Mouse (Mus musculus): ENCODE measurements at regions not wholly inside any gene's neighbourhood (a gene's known extent, or its start where the extent isn't known, plus 50 kb on each side); places are given as distances from the start of the nearest gene placed in this dataset.

GRCm38 (mm10) chr19:28163195-28163594, 152.2 kb upstream of the Rfx3 start:
- H3K4me1 ChIP-seq (replicated peaks; ENCODE audit: control insufficient read depth, insufficient read depth, low read length): no peaks in the 10 kb centered on the region
- H3K9me3 ChIP-seq (ENCODE audit: control insufficient read depth, low read length): no peaks in the 10 kb centered on the region
- no peak for ATAC-seq (replicated peaks; ENCODE audit: low FRiP score)
- H3K4me3 ChIP-seq (ENCODE audit: low read depth, low read length): no peak overlapping the region
- H3K27me3 ChIP-seq (ENCODE audit: control insufficient read depth, insufficient read depth, low read length): no peaks in the 10 kb centered on the region
- WGBS: 89% methylated on average over 6 of the region's 6 CpGs
- DNase-seq (ENCODE audit: low spot score): no peak
- no peak overlapping the region for H3K9ac ChIP-seq (ENCODE audit: low read length)
- H3K27ac ChIP-seq (ENCODE audit: low read depth, low read length): no peak overlapping the region
- no peak overlapping the region for H3K4me2 ChIP-seq (ENCODE audit: low read depth, low read length, severe bottlenecking)
- H3K36me3 ChIP-seq (ENCODE audit: control insufficient read depth, insufficient read depth, low read length): no peaks in the 10 kb centered on the region

GRCm38 (mm10) chr19:28160582-28160981, 149.6 kb upstream of the Rfx3 start:
- Histone ChIP-seq H3K4me3 (ENCODE audit: low read depth, low read length) (no peak overlapping the region), H3K9ac (ENCODE audit: low read length) (no peak overlapping the region), H3K27me3 (ENCODE audit: control insufficient read depth, insufficient read depth, low read length) (no peaks in the 10 kb centered on the region), H3K4me2 (ENCODE audit: low read depth, low read length, severe bottlenecking) (no peak overlapping the region), H3K4me1 (replicated peaks; ENCODE audit: control insufficient read depth, insufficient read depth, low read length) (no peaks in the 10 kb centered on the region), H3K36me3 (ENCODE audit: control insufficient read depth, insufficient read depth, low read length) (no peaks in the 10 kb centered on the region), H3K9me3 (ENCODE audit: control insufficient read depth, low read length) (no peaks in the 10 kb centered on the region), H3K27ac (ENCODE audit: low read depth, low read length) (no peak overlapping the region)
- no peak for DNase-seq (ENCODE audit: low spot score)
- 77% methylated on average over 4 of the region's 4 CpGs for WGBS
- ATAC-seq (replicated peaks; ENCODE audit: low FRiP score): no peak

GRCm38 (mm10) chr19:28157196-28157595, 146.2 kb upstream of the Rfx3 start:
- 89% methylated on average over 3 of the region's 3 CpGs for WGBS
- Histone ChIP-seq H3K4me1 (replicated peaks; ENCODE audit: control insufficient read depth, insufficient read depth, low read length) (no peaks in the 10 kb centered on the region), H3K4me3 (ENCODE audit: low read depth, low read length) (no peak overlapping the region), H3K27me3 (ENCODE audit: control insufficient read depth, insufficient read depth, low read length) (no peaks in the 10 kb centered on the region), H3K9me3 (ENCODE audit: control insufficient read depth, low read length) (no peaks in the 10 kb centered on the region), H3K27ac (ENCODE audit: low read depth, low read length) (no peak overlapping the region), H3K4me2 (ENCODE audit: low read depth, low read length, severe bottlenecking) (no peak overlapping the region), H3K36me3 (ENCODE audit: control insufficient read depth, insufficient read depth, low read length) (no peaks in the 10 kb centered on the region), H3K9ac (ENCODE audit: low read length) (no peak overlapping the region)
- ATAC-seq (replicated peaks; ENCODE audit: low FRiP score) (no peak), DNase-seq (ENCODE audit: low spot score) (no peak)

- no peaks in the 10 kb centered on the region for H3K27me3 ChIP-seq (ENCODE audit: control insufficient read depth, insufficient read depth, low read length)
- DNase-seq (ENCODE audit: low spot score) (no peak), ATAC-seq (replicated peaks; ENCODE audit: low FRiP score) (no peak)
- H3K9me3 ChIP-seq (ENCODE audit: control insufficient read depth, low read length): no peaks in the 10 kb centered on the region
- no peak overlapping the region for H3K9ac ChIP-seq (ENCODE audit: low read length)
- H3K27ac ChIP-seq (ENCODE audit: low read depth, low read length): no peak overlapping the region
- no peaks in the 10 kb centered on the region for H3K36me3 ChIP-seq (ENCODE audit: control insufficient read depth, insufficient read depth, low read length)
- no peak overlapping the region for H3K4me3 ChIP-seq (ENCODE audit: low read depth, low read length)
- 94% methylated on average over 10 of the region's 10 CpGs for WGBS
- H3K4me1 ChIP-seq (replicated peaks; ENCODE audit: control insufficient read depth, insufficient read depth, low read length): 0 out of 2 replicates have a peak, but pooled peaks cover 2% of the 10 kb centered on the region
- H3K4me2 ChIP-seq (ENCODE audit: low read depth, low read length, severe bottlenecking): no peak overlapping the region
These were observed 126.6 kb upstream of the Rfx3 start for GRCm38 (mm10) chr19:28137581-28137980.

GRCm38 (mm10) chr19:28134806-28135205, 123.8 kb upstream of the Rfx3 start:
- Histone ChIP-seq H3K4me1 (replicated peaks; ENCODE audit: control insufficient read depth, insufficient read depth, low read length) (no peaks in the 10 kb centered on the region), H3K9me3 (ENCODE audit: control insufficient read depth, low read length) (no peaks in the 10 kb centered on the region), H3K27me3 (ENCODE audit: control insufficient read depth, insufficient read depth, low read length) (no peaks in the 10 kb centered on the region), H3K4me2 (ENCODE audit: low read depth, low read length, severe bottlenecking) (no peak overlapping the region), H3K4me3 (ENCODE audit: low read depth, low read length) (no peak overlapping the region), H3K27ac (ENCODE audit: low read depth, low read length) (no peak overlapping the region), H3K36me3 (ENCODE audit: control insufficient read depth, insufficient read depth, low read length) (no peaks in the 10 kb centered on the region), H3K9ac (ENCODE audit: low read length) (no peak overlapping the region)
- ATAC-seq (replicated peaks; ENCODE audit: low FRiP score) (no peak), DNase-seq (ENCODE audit: low spot score) (no peak)
- 7% methylated on average over 1 of the region's 1 CpGs for WGBS

GRCm38 (mm10) chr19:28111263-28112180, 100.6 kb upstream of the Rfx3 start:
- no peak overlapping the region for H3K4me2 ChIP-seq (ENCODE audit: low read depth, low read length, severe bottlenecking)
- H3K9me3 ChIP-seq (ENCODE audit: control insufficient read depth, low read length): no peaks in the 10 kb centered on the region
- no peaks in the 10 kb centered on the region for H3K27me3 ChIP-seq (ENCODE audit: control insufficient read depth, insufficient read depth, low read length)
- H3K36me3 ChIP-seq (ENCODE audit: control insufficient read depth, insufficient read depth, low read length): no peaks in the 10 kb centered on the region
- no peak overlapping the region for H3K27ac ChIP-seq (ENCODE audit: low read depth, low read length)
- 83% methylated on average over 10 of the region's 10 CpGs for WGBS
- no peak overlapping the region for H3K4me3 ChIP-seq (ENCODE audit: low read depth, low read length)
- H3K9ac ChIP-seq (ENCODE audit: low read length): no peak overlapping the region
- no peaks in the 10 kb centered on the region for H3K4me1 ChIP-seq (replicated peaks; ENCODE audit: control insufficient read depth, insufficient read depth, low read length)
- DNase-seq (ENCODE audit: low spot score) (no peak), ATAC-seq (replicated peaks; ENCODE audit: low FRiP score) (no peak)

- Histone ChIP-seq H3K27me3 (ENCODE audit: control insufficient read depth, insufficient read depth, low read length) (no peaks in the 10 kb centered on the region), H3K4me3 (ENCODE audit: low read depth, low read length) (no peak overlapping the region), H3K9ac (ENCODE audit: low read length) (no peak overlapping the region), H3K36me3 (ENCODE audit: control insufficient read depth, insufficient read depth, low read length) (no peaks in the 10 kb centered on the region), H3K27ac (ENCODE audit: low read depth, low read length) (no peak overlapping the region), H3K9me3 (ENCODE audit: control insufficient read depth, low read length) (no peaks in the 10 kb centered on the region), H3K4me2 (ENCODE audit: low read depth, low read length, severe bottlenecking) (no peak overlapping the region), H3K4me1 (replicated peaks; ENCODE audit: control insufficient read depth, insufficient read depth, low read length) (no peaks in the 10 kb centered on the region)
- WGBS: 44% methylated on average over 9 of the region's 9 CpGs
- no peak for ATAC-seq (replicated peaks; ENCODE audit: low FRiP score)
- DNase-seq (ENCODE audit: low spot score): no peak
These were observed 84.7 kb upstream of the Rfx3 start for GRCm38 (mm10) chr19:28095620-28096019.

- ATAC-seq (replicated peaks; ENCODE audit: low FRiP score) (no peak), DNase-seq (ENCODE audit: low spot score) (no peak)
- Histone ChIP-seq H3K9ac (ENCODE audit: low read length) (no peak overlapping the region), H3K4me2 (ENCODE audit: low read depth, low read length, severe bottlenecking) (no peak overlapping the region), H3K27ac (ENCODE audit: low read depth, low read length) (no peak overlapping the region), H3K9me3 (ENCODE audit: control insufficient read depth, low read length) (no peaks in the 10 kb centered on the region), H3K4me1 (replicated peaks; ENCODE audit: control insufficient read depth, insufficient read depth, low read length) (peaks cover 3% of the 10 kb centered on the region; the same call in 1 of the 2 replicates), H3K4me3 (ENCODE audit: low read depth, low read length) (no peak overlapping the region), H3K36me3 (ENCODE audit: control insufficient read depth, insufficient read depth, low read length) (no peaks in the 10 kb centered on the region), H3K27me3 (ENCODE audit: control insufficient read depth, insufficient read depth, low read length) (no peaks in the 10 kb centered on the region)
- 88% methylated on average over 6 of the region's 6 CpGs for WGBS
These were observed 81.3 kb upstream of the Rfx3 start for GRCm38 (mm10) chr19:28092252-28092651.

All from forebrain, embryonic 11.5 days (tissue).